Mouse (Mus musculus) testis, adult 2 months (tissue): ENCODE measurements around the gene Mrpl42.

Experiments used
- CTCF ChIP-seq: fragments of 200-500 bp; IDR thresholded peaks from 2 replicates; pipeline ENCODE4 v1.5.1; 2012; ENCODE audit warnings: low read depth, mild to moderate bottlenecking, inconsistent platforms, low read length, moderate library complexity; ENCODE audit not compliant: control insufficient read depth, insufficient read depth, insufficient replicate concordance
- POLR2A ChIP-seq: fragments of 200-500 bp; IDR thresholded peaks from 2 replicates; pipeline ENCODE4 v1.6.1; 2012; ENCODE audit warnings: low read depth, mild to moderate bottlenecking, inconsistent platforms, low read length, moderate library complexity; ENCODE audit not compliant: control insufficient read depth

- no peak for TF ChIP-seq CTCF
- TF ChIP-seq POLR2A, result no peak
Measured at GRCm38 (mm10) chr10:95532916-95533315, 31.2 kb upstream of the Mrpl42 start.
